Mouse (Mus musculus) ES-Bruce4 (cell line): ENCODE measurements around the gene Tada2a.

Source experiments
- CTCF ChIP-seq: IDR thresholded peaks from one replicate; pipeline ENCODE4 v1.8.1; 2011; ENCODE audit warnings: low read depth, low read length
- POLR2A ChIP-seq: IDR thresholded peaks from one replicate; pipeline ENCODE4 v1.8.1; 2011; ENCODE audit warnings: low read length; ENCODE audit not compliant: insufficient read depth

DNA sequence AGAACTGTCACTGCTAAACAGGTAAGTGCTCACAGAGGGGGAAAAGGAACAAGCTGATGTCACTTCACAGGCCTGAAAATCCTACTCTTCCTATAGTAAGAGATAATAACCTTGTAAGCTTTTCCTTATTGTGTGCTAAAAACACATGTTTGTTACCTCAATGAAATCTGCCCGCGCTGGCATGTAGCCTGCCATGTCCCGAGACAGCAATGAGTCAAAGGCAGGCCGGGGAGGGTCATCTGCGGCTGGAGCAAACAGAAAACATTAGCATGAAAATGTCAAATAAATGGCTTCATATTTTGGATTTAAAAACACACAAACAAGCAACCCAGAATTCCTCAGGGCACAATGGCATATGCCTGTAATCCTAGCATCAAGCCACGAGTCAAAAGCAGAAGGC lies 25.4 kb downstream of the Tada2a start:
- TF ChIP-seq CTCF (no peak), POLR2A (no peak)
